16 mouse cellular contexts compared by ENCODE assay signal in the genomic region with DNA sequence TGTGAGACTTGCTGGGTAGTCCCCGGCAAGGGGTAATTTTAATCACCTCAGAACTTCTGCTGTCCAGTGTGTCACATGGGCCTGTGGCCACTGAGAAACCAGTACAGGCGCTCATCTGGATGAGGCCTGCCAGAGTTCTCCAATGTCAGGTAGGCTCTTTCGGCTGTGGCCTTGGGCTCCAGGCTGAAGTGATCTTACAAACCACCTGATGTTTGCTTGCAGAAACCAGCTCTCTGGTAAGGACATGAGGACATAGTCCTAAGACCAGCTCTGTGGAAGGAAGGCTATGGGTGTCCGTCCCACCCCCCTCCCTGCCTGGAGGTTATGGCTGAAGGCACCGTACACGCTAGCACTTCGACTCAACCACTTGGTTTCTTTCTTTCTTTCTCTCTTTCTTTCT. TPM values are rescaled to one million over a fixed set of nuclear protein-coding genes. Genes with fewer than 3 reads are reported as not detected.
"Had no signal": no experiment of that assay in that cellular context is flagged by ENCODE, and none has a peak within 500 bp of the region (broad histone marks: within the 10 kb centered on the region; RNA-seq: fewer than 3 reads in every experiment).

No protein-coding gene starts in this region.

- H3K27me3 ChIP-seq: liver, embryonic 13.5 days had no signal

- DNase-seq: kidney, adult 18-20 months; kidney, postnatal 36 days; layer of hippocampus, postnatal 36 days; liver, embryonic 13.5 days; midbrain, embryonic 14.5 days; right cerebral cortex, adult 18-20 months; right cerebral cortex, postnatal 14 days; right cerebral cortex, postnatal 4 days; thymus, adult 18-20 months; thymus, postnatal 36 days had no signal

- H3K27ac ChIP-seq: kidney, postnatal 0 days; left cerebral cortex, adult 2 months; neural tube, embryonic 12.5 days; neural tube, embryonic 15.5 days had no signal

- ATAC-seq: intestine, embryonic 16.5 days had no signal

- H3K9me3 ChIP-seq: liver, embryonic 13.5 days; neural tube, embryonic 12.5 days; neural tube, embryonic 15.5 days had no signal

- H3K4me1 ChIP-seq: neural tube, embryonic 12.5 days; neural tube, embryonic 15.5 days had no signal

- H3K4me3 ChIP-seq: left cerebral cortex, adult 2 months; liver, embryonic 13.5 days; neural tube, embryonic 12.5 days; neural tube, embryonic 15.5 days had no signal

- H3K9ac ChIP-seq: liver, embryonic 13.5 days; neural tube, embryonic 12.5 days; neural tube, embryonic 15.5 days had no signal

- H3K36me3 ChIP-seq: liver, embryonic 13.5 days; neural tube, embryonic 12.5 days; neural tube, embryonic 15.5 days had no signal

- H3K4me2 ChIP-seq: liver, embryonic 13.5 days; midbrain, embryonic 11.5 days; neural tube, embryonic 12.5 days; neural tube, embryonic 15.5 days had no signal

RNA-seq across cellular contexts. Expression of a gene that starts 26.8 kb away (rescaled TPM):
- polyA plus RNA-seq: midbrain, embryonic 11.5 days had no signal
